Mouse (Mus musculus) liver, embryonic 13.5 days (tissue): Measurements from ENCODE around the gene Ctnna2. TPM values are rescaled to one million over a fixed set of nuclear protein-coding genes. Genes with fewer than 3 reads are reported as not detected.

Experiments
- ATAC-seq: fragments of 200-750 bp; cut with Nextera tagmentation; 2 replicates; pipeline ENCODE4 v1.8.0; 2017; ENCODE audit warnings: low read depth, mild to moderate bottlenecking, moderate number of reproducible peaks, moderate library complexity
- DNase-seq: peaks from one replicate; pipeline ENCODE4 v3.0.0; 2022
- H3K27ac ChIP-seq: fragments of 300-500 bp; sonication (generic); 2 replicates; pipeline ENCODE4 v1.5.1; 2015; ENCODE audit warnings: moderate library complexity, mild to moderate bottlenecking, inconsistent platforms
- H3K27me3 ChIP-seq: fragments of 300-500 bp; sonication (generic); 2 replicates; pipeline ENCODE4 v1.6.1; 2015; ENCODE audit warnings: mild to moderate bottlenecking, inconsistent platforms
- H3K36me3 ChIP-seq: fragments of 300-500 bp; sonication (generic); 2 replicates; pipeline ENCODE4 v1.6.1; 2015; ENCODE audit warnings: mild to moderate bottlenecking, inconsistent platforms
- H3K4me1 ChIP-seq: fragments of 300-500 bp; sonication (generic); replicated peaks from 2 replicates; pipeline ENCODE4 v1.6.1; 2015; ENCODE audit warnings: inconsistent platforms
- H3K4me2 ChIP-seq: fragments of 300-500 bp; sonication (generic); 2 replicates; pipeline ENCODE4 v1.6.1; 2015; ENCODE audit warnings: inconsistent platforms, mild to moderate bottlenecking, moderate library complexity
- H3K4me3 ChIP-seq: fragments of 300-500 bp; sonication (generic); replicated peaks from 2 replicates; pipeline ENCODE4 v1.5.1; 2015; ENCODE audit warnings: mild to moderate bottlenecking, inconsistent platforms
- H3K9ac ChIP-seq: fragments of 300-500 bp; sonication (generic); 2 replicates; pipeline ENCODE4 v1.6.1; 2015; ENCODE audit warnings: mild to moderate bottlenecking, inconsistent platforms
- H3K9me3 ChIP-seq: fragments of 300-500 bp; sonication (generic); replicated peaks from 2 replicates; pipeline ENCODE4 v1.6.1; 2016; ENCODE audit warnings: inconsistent platforms
- WGBS: fragments of 180-500 bp; shearing (Covaris S2); methylation state at CpG from one replicate; pipeline ENCODE4 v1.1.7; 2015; ENCODE audit not compliant: insufficient replicate concordance; 5-methylcytosine and 5-hydroxymethylcytosine counted together
- polyA plus RNA-seq: library from polyadenylated mRNA; unstranded; fragments of >200 nt; fragmentation: Nextera tagmentation; extraction: Ambion mirVana; gene quantifications from 2 replicates; pipeline ENCODE4 v1.2.1, GENCODE M21; 2015

Gene Ctnna2
- polyA plus RNA-seq, 1 experiment from 2014 or later: 0.30 TPM

DNA sequence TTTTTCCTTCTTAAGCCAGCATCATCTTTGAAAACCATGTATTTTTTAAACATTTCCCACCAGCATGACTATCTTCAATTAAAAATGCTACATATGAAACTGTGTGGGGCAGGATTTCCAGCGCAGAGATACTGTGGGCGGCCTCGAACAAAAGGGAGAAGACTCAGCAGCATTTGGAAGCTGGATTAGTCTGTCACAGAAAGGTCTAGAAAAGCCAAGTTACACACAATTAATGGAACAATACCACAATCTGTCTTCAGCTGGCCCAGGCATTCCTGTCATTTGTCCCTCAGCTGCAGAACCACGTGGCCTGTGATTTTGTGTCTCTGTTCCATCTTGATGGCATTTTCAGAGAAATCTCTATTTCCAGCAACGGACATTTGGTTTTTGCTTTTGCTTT is 726.0 kb downstream of the Ctnna2 start:
- 64% methylated on average over 5 of the region's 5 CpGs for WGBS
- Histone ChIP-seq H3K36me3 (no peaks in the 10 kb centered on the region), H3K4me2 (no peak overlapping the region), H3K4me1 (no peaks in the 10 kb centered on the region), H3K9ac (no peak overlapping the region), H3K4me3 (no peak overlapping the region), H3K27ac (no peak overlapping the region), H3K9me3 (no peaks in the 10 kb centered on the region), H3K27me3 (no peaks in the 10 kb centered on the region)
- no peak for DNase-seq
- ATAC-seq: no peak

GRCm38 (mm10) chr6:77243541-77244231 is 735.8 kb downstream of the Ctnna2 start:
- H3K27me3 ChIP-seq: peaks cover 35% of the 10 kb centered on the region
- H3K4me1 ChIP-seq: no peaks in the 10 kb centered on the region
- H3K9ac ChIP-seq: no peak overlapping the region
- peak overlapping the region; percentile 38 for H3K4me2 ChIP-seq
- no peaks in the 10 kb centered on the region for H3K36me3 ChIP-seq
- no peak for ATAC-seq
- 3% methylated on average over 42 of the region's 43 CpGs for WGBS
- DNase-seq: no peak
- no peak overlapping the region for H3K27ac ChIP-seq
- H3K4me3 ChIP-seq: peak overlapping the region; percentile 14
- H3K9me3 ChIP-seq: no peaks in the 10 kb centered on the region

- Histone ChIP-seq H3K4me3 (peak within 1 kb of the TSS; percentile 16), H3K9me3 (no peaks in the 10 kb centered on the region), H3K27ac (no peak within 1 kb of the TSS), H3K4me2 (peak within 1 kb of the TSS; percentile 47), H3K4me1 (no peaks in the 10 kb centered on the region), H3K36me3 (no peaks in the 10 kb centered on the region), H3K9ac (no peak within 1 kb of the TSS), H3K27me3 (peaks cover 35% of the 10 kb centered on the region)
- no peak for DNase-seq
- under 1% methylated on average over 53 of the region's 53 CpGs for WGBS
- ATAC-seq: no peak
These were observed 736.7 kb downstream of the Ctnna2 start, which contains the start of gene Lrrtm1 for GRCm38 (mm10) chr6:77242601-77243406. Gene Lrrtm1, plus strand, starts transcription at chr6:77242689.

- H3K27ac ChIP-seq: no peak overlapping the region
- ATAC-seq (no peak), DNase-seq (no peak)
- no peak overlapping the region for H3K4me3 ChIP-seq
- H3K27me3 ChIP-seq: peaks cover 33% of the 10 kb centered on the region
- no peak overlapping the region for H3K9ac ChIP-seq
- H3K36me3 ChIP-seq: no peaks in the 10 kb centered on the region
- no peak overlapping the region for H3K4me2 ChIP-seq
- no peaks in the 10 kb centered on the region for H3K4me1 ChIP-seq
- WGBS: 24% methylated on average over 1 of the region's 1 CpGs
- no peaks in the 10 kb centered on the region for H3K9me3 ChIP-seq
These were observed 739.1 kb downstream of the Ctnna2 start for GRCm38 (mm10) chr6:77240426-77240825.

GRCm38 (mm10) chr6:77222849-77223638 is 756.5 kb downstream of the Ctnna2 start:
- H3K4me3 ChIP-seq: no peak overlapping the region
- no peaks in the 10 kb centered on the region for H3K9me3 ChIP-seq
- H3K4me2 ChIP-seq: no peak overlapping the region
- H3K4me1 ChIP-seq: no peaks in the 10 kb centered on the region
- no peak for ATAC-seq
- H3K36me3 ChIP-seq: no peaks in the 10 kb centered on the region
- 62% methylated on average over 16 of the region's 16 CpGs for WGBS
- DNase-seq: no peak
- H3K9ac ChIP-seq: no peak overlapping the region
- H3K27ac ChIP-seq: no peak overlapping the region
- H3K27me3 ChIP-seq: no peaks in the 10 kb centered on the region

DNA sequence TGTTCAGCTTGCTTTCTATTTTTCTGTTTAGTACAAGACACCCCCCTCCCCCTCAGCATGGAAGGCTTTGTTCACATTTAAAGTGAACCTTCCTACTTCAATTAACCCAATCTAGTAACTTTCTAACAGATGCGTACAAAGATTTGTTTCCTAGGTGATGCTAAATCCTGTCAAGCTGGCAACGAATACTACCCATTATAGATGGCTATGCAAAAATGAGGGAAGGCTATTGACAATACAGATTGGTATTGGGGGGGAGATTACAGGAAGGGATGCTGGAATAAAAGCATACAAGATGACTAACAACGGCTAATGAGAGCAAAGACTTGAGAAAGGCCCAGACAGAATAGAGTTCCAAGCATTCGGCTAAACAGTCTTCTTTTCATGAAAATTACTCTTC is 758.7 kb downstream of the Ctnna2 start:
- Histone ChIP-seq H3K27me3 (no peaks in the 10 kb centered on the region), H3K4me2 (no peak overlapping the region), H3K4me1 (no peaks in the 10 kb centered on the region), H3K9ac (no peak overlapping the region), H3K4me3 (no peak overlapping the region), H3K36me3 (no peaks in the 10 kb centered on the region), H3K9me3 (no peaks in the 10 kb centered on the region), H3K27ac (no peak overlapping the region)
- DNase-seq: no peak
- no peak for ATAC-seq
- WGBS: 70% methylated on average over 4 of the region's 4 CpGs

DNA sequence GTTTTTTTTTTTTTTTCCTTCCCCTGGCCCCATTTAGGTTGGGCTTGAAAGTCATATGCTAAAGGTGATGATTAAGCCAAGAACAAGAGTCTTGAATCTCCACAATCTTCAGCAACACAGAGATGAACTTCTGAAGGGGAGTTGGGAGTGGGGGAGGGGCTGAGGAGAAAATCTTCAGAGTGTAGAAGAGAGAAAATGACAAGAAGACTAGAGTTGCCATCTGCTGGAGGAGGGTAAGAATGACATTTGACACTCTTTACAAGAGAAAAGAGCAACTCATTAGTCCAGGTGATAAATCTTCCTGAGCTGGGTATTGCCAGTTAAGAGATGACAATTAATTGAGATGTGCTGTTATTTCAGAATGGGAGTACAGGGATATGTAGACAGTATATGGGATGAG is 760.6 kb downstream of the Ctnna2 start:
- Histone ChIP-seq H3K9me3 (no peaks in the 10 kb centered on the region), H3K27ac (no peak overlapping the region), H3K4me3 (no peak overlapping the region), H3K4me2 (no peak overlapping the region), H3K36me3 (no peaks in the 10 kb centered on the region), H3K9ac (no peak overlapping the region), H3K27me3 (no peaks in the 10 kb centered on the region), H3K4me1 (no peaks in the 10 kb centered on the region)
- ATAC-seq (no peak), DNase-seq (no peak)

- no peak overlapping the region for H3K9ac ChIP-seq
- no peak overlapping the region for H3K4me3 ChIP-seq
- H3K36me3 ChIP-seq: no peaks in the 10 kb centered on the region
- no peaks in the 10 kb centered on the region for H3K9me3 ChIP-seq
- H3K27ac ChIP-seq: no peak overlapping the region
- ATAC-seq: no peak
- no peaks in the 10 kb centered on the region for H3K27me3 ChIP-seq
- no peaks in the 10 kb centered on the region for H3K4me1 ChIP-seq
- no peak overlapping the region for H3K4me2 ChIP-seq
- no peak for DNase-seq
- WGBS: 71% methylated on average over 4 of the region's 4 CpGs
These were observed 764.2 kb downstream of the Ctnna2 start for GRCm38 (mm10) chr6:77215322-77215721.

GRCm38 (mm10) chr6:77213757-77214409 is 765.6 kb downstream of the Ctnna2 start:
- ATAC-seq: no peak
- Histone ChIP-seq H3K4me3 (no peak overlapping the region), H3K36me3 (no peaks in the 10 kb centered on the region), H3K4me1 (no peaks in the 10 kb centered on the region), H3K9me3 (no peaks in the 10 kb centered on the region), H3K4me2 (no peak overlapping the region), H3K9ac (no peak overlapping the region), H3K27me3 (no peaks in the 10 kb centered on the region), H3K27ac (no peak overlapping the region)
- no peak for DNase-seq
- 32% methylated on average over 3 of the region's 3 CpGs for WGBS

GRCm38 (mm10) chr6:77209929-77210328 is 769.6 kb downstream of the Ctnna2 start:
- Histone ChIP-seq H3K4me1 (no peaks in the 10 kb centered on the region), H3K36me3 (no peaks in the 10 kb centered on the region), H3K9me3 (no peaks in the 10 kb centered on the region), H3K27me3 (no peaks in the 10 kb centered on the region), H3K4me3 (no peak overlapping the region), H3K9ac (no peak overlapping the region), H3K27ac (no peak overlapping the region), H3K4me2 (no peak overlapping the region)
- ATAC-seq (no peak), DNase-seq (no peak)
- 54% methylated on average over 3 of the region's 3 CpGs for WGBS

- Histone ChIP-seq H3K27ac (no peak overlapping the region), H3K27me3 (no peaks in the 10 kb centered on the region), H3K9me3 (no peaks in the 10 kb centered on the region), H3K4me1 (no peaks in the 10 kb centered on the region), H3K4me3 (no peak overlapping the region), H3K36me3 (no peaks in the 10 kb centered on the region), H3K4me2 (no peak overlapping the region), H3K9ac (no peak overlapping the region)
- ATAC-seq (no peak), DNase-seq (no peak)
- WGBS: 64% methylated on average over 1 of the region's 1 CpGs
These were observed 770.3 kb downstream of the Ctnna2 start for GRCm38 (mm10) chr6:77209183-77209582.
